Mouse (Mus musculus) neural tube, embryonic 14.5 days (tissue): ENCODE results near the gene Fam149a. TPM values are rescaled to one million over a fixed set of nuclear protein-coding genes. Genes with fewer than 3 reads are reported as not detected.
A peak's percentile ranks its signal among the peaks of the same experiment; 100 is the strongest.

Experiments
- ATAC-seq: fragments of 200-750 bp; cut with Nextera tagmentation; 2 replicates; pipeline ENCODE4 v1.8.0; 2017; ENCODE audit warnings: low read depth, mild to moderate bottlenecking, moderate TSS enrichment, moderate library complexity
- H3K27ac ChIP-seq: fragments of 300-500 bp; sonication (generic); 2 replicates; pipeline ENCODE4 v1.5.1; 2014; ENCODE audit warnings: low read depth, mild to moderate bottlenecking, control low read depth, low read length, moderate library complexity, mixed read lengths
- H3K27me3 ChIP-seq: fragments of 300-500 bp; sonication (generic); 2 replicates; pipeline ENCODE4 v1.6.1; 2014; ENCODE audit warnings: low read length; ENCODE audit not compliant: control insufficient read depth, insufficient read depth
- H3K36me3 ChIP-seq: fragments of 300-500 bp; sonication (generic); 2 replicates; pipeline ENCODE4 v1.6.1; 2014; ENCODE audit warnings: low read length, mixed read lengths; ENCODE audit not compliant: control insufficient read depth, insufficient read depth
- H3K4me1 ChIP-seq: fragments of 300-500 bp; sonication (generic); 2 replicates; pipeline ENCODE4 v1.6.1; 2014; ENCODE audit warnings: low read length; ENCODE audit not compliant: control insufficient read depth, insufficient read depth
- H3K4me2 ChIP-seq: fragments of 300-500 bp; sonication (generic); 2 replicates; pipeline ENCODE4 v1.6.1; 2014; ENCODE audit warnings: mild to moderate bottlenecking, low read depth, low read length, control low read depth
- H3K4me3 ChIP-seq: fragments of 300-500 bp; sonication (generic); 2 replicates; pipeline ENCODE4 v1.5.1; 2014; ENCODE audit warnings: low read depth, low read length, control low read depth, mixed read lengths
- H3K9ac ChIP-seq: fragments of 300-500 bp; sonication (generic); replicated peaks from 2 replicates; pipeline ENCODE4 v1.6.1; 2014; ENCODE audit warnings: low read depth, mild to moderate bottlenecking, control low read depth, low read length, mixed read lengths
- H3K9me3 ChIP-seq: fragments of 300-500 bp; sonication (generic); 2 replicates; pipeline ENCODE4 v1.6.1; 2016; ENCODE audit warnings: low read length; ENCODE audit not compliant: control insufficient read depth
- WGBS: fragments of 180-500 bp; shearing (Covaris S2); extraction: QIAGEN DNeasy Blood & Tissue Kit; methylation state at CpG from one replicate; pipeline ENCODE4 v1.1.7; 2014; 5-methylcytosine and 5-hydroxymethylcytosine counted together
- polyA plus RNA-seq: library from polyadenylated mRNA; unstranded; fragments of >200 nt; fragmentation: Nextera tagmentation; extraction: Ambion mirVana; gene quantifications from 2 replicates; pipeline ENCODE4 v1.2.1, GENCODE M21; 2014

Fam149a gene
- polyA plus RNA-seq, 1 experiment from 2014 or later = 11.1 TPM

DNA sequence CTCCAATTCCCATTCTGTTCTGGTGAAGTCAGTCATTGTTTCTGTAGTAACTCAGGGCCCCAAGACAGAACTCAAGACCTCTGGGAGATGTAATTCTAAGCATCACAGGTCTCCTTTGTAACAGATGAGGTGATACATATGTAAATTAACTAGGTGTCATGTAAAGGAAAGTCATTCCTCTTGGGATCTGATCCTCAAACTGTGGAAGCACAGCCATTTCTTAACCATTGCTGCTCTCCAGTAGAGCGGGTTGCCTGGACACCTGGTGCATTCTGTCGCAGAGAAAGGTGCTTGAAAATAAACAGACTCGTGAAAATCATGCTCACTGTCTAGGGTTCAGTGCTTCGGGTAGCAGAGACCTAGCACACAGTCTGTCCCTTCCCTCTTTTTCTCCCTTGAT, 1.5 kb downstream of the Fam149a start:
- H3K27ac ChIP-seq = no peak overlapping the region
- peaks cover 3% of the 10 kb centered on the region; the same call in 1 of the 2 replicates for H3K27me3 ChIP-seq
- no peak for ATAC-seq
- peak overlapping the region; percentile 82; the same call in 1 of the 2 replicates for H3K4me2 ChIP-seq
- no peaks in the 10 kb centered on the region for H3K9me3 ChIP-seq
- H3K4me1 ChIP-seq = peaks cover 9% of the 10 kb centered on the region; the same call in 1 of the 2 replicates
- H3K9ac ChIP-seq = no peak overlapping the region
- H3K36me3 ChIP-seq = no peaks in the 10 kb centered on the region
- no peak overlapping the region for H3K4me3 ChIP-seq
- 15% methylated on average over 4 of the region's 4 CpGs for WGBS

DNA sequence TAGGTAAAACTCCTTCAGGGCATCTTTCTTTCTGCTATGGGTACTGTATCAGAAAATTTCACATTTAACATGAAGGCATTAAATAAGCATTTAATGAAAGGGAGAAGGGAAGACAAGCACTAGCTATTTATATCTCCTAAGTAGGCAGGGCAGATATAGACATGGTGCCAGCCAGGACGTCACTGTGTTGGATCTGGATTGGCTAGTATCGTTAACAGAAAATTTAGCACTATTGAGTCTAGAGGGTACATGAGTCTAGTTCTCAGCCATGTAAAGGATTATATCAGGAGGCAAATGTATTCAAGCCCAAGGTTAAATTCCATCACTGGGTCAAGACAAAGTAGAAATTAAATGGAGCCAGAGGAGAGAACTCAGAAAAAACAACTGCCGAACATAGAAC, 8.0 kb downstream of the Fam149a start:
- Histone ChIP-seq H3K27ac (no peak overlapping the region), H3K9ac (no peak overlapping the region), H3K4me1 (no peaks in the 10 kb centered on the region), H3K36me3 (no peaks in the 10 kb centered on the region), H3K4me2 (no peak overlapping the region), H3K4me3 (no peak overlapping the region), H3K9me3 (no peaks in the 10 kb centered on the region), H3K27me3 (no peaks in the 10 kb centered on the region)
- 85% methylated on average over 3 of the region's 3 CpGs for WGBS
- ATAC-seq = no peak

DNA sequence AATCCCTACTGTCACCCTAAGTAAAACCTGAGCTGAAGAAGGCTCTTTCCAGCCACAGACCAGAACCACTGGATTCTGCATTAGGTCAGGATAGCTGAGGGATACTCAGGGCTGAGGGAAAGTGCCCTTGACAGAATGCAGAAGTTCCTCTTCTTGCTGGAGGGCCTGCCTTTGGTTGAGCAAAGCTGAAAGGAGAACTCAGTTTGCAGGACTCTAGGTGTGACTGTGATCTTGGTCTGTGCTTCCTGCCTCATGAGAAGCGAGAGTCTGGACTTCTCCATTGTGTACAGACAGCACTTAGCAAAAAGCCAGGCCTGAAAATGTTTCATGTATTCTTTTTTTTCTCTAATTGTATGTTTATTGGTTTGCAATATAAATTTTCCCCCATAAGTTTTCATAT, 14.9 kb downstream of the Fam149a start:
- no peak for ATAC-seq
- 91% methylated on average over 1 of the region's 1 CpGs for WGBS

DNA sequence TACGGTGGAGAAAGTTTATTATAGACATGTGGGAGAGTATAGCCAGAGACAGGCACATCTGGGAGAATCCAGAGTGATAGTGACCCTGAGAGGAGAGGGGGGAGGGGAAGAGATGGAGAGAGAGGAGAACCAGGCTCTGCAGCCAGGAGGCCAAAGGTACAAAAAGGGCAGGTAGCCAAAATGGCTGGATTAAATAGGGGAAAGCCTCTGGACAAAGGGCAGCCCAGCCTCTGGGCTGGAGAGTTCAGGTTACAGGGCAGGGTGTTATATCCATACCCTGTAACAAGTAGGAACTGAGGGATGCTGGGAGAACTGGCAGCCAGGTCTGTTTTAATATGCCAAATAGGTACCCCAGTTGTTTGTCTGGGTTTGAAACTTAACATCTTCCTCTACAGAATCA, 18.9 kb downstream of the Fam149a start:
- Histone ChIP-seq H3K4me2 (no peak overlapping the region), H3K4me1 (no peaks in the 10 kb centered on the region), H3K27me3 (no peaks in the 10 kb centered on the region), H3K9me3 (no peaks in the 10 kb centered on the region), H3K9ac (no peak overlapping the region), H3K27ac (no peak overlapping the region), H3K36me3 (no peaks in the 10 kb centered on the region), H3K4me3 (no peak overlapping the region)
- ATAC-seq = no peak
- 75% methylated on average over 1 of the region's 1 CpGs for WGBS

More for the DNA sequence above, 14.9 kb downstream of the Fam149a start:
- Histone ChIP-seq H3K4me2 (no peak overlapping the region), H3K4me3 (no peak overlapping the region), H3K9me3 (no peaks in the 10 kb centered on the region), H3K27me3 (no peaks in the 10 kb centered on the region), H3K27ac (no peak overlapping the region), H3K4me1 (no peaks in the 10 kb centered on the region), H3K9ac (no peak overlapping the region), H3K36me3 (no peaks in the 10 kb centered on the region)

DNA sequence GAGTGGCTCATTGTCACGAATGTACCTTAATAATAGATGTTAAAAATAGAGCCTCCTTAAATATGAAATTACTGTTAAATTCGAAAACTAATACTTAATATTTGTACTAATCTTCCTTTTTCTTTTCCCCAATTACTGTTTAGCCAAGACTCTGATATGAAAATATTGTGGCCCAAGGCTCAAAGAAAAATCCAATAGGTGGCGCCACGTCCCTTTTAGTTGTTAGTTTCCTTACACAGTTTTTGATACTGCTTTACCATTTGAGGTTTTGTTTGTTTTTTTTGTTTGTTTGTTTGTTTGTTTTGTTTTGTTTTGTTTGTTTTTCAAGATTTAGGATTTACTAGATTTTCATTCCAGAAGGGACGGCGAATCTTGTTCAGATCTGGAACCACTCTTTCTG, 19.8 kb downstream of the Fam149a start:
- Histone ChIP-seq H3K36me3 (no peaks in the 10 kb centered on the region), H3K9ac (no peak overlapping the region), H3K9me3 (no peaks in the 10 kb centered on the region), H3K27me3 (no peaks in the 10 kb centered on the region), H3K27ac (no peak overlapping the region), H3K4me3 (no peak overlapping the region), H3K4me2 (no peak overlapping the region), H3K4me1 (no peaks in the 10 kb centered on the region)
- ATAC-seq = no peak
- WGBS = 69% methylated on average over 6 of the region's 6 CpGs

DNA sequence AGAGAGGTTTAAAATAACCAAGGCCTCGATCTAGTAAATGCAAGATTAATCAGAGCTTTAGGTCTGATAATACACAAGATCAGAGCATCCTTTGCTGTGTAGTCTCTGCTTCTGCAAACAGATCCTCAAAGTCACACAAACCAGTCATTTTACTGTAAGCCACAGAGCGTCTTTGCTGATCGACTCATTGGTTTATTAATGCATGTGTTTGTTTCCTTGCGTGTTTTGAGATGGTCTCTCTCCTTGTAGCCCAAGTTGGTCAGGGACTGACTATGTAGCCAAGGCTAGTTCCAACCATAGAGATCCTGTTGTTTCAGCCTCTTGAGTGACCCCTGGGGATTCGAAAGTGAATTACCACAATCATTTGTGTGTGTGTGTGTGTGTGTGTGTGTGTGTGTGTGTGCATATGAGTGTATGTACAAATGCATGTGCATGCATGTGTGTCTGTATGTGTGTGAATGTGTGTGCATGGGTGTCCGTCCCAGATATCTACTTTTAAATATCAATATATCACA, 22.9 kb downstream of the Fam149a start:
- WGBS = 81% methylated on average over 6 of the region's 6 CpGs
- Histone ChIP-seq H3K4me1 (no peaks in the 10 kb centered on the region), H3K27me3 (no peaks in the 10 kb centered on the region), H3K4me3 (no peak overlapping the region), H3K36me3 (no peaks in the 10 kb centered on the region), H3K9ac (no peak overlapping the region), H3K4me2 (peak overlapping the region; percentile 91; the same call in 1 of the 2 replicates), H3K27ac (no peak overlapping the region), H3K9me3 (no peaks in the 10 kb centered on the region)
- ATAC-seq = no peak

DNA sequence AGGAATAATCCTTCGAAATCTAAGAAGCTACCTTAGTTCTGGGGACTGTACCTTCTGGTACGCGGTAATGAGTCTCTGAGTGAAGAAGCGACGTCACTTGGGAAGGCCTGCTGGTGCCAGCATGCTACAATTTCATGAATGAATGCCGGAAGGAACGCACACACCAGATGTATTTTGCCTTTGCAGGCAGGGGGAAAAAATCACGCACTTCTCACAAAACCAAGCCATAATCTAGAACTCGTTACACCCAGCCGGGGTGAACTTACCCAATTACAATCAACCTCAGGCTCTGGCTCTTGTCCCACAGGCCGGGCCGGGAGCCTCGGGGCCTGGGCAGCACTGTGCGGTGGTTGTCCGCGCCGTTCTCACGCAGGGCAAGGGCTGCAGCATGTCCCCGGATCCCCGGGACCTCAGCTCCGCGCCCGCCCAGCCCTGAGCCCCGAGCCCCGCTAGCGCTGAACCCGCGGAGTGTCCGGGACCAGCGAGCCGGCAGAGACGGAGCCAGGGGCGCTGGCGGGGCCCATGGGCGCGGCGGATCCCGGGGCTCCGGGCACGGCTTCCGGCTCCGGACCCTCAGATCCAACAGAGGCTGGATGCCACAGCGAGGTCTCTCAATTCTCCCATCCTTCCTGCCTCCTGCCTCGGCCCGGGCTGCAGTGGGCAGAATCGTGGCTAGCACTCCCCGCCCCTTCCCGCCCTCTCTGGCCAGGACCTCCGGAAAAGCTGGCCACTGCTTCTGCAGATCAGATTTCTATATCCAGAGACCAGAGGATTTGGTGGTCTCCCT, 23.8 kb downstream of the Fam149a start:
- ATAC-seq = peak; percentile 85
- no peaks in the 10 kb centered on the region for H3K27me3 ChIP-seq
- peak overlapping the region; percentile 75 for H3K9ac ChIP-seq
- no peaks in the 10 kb centered on the region for H3K9me3 ChIP-seq
- H3K4me2 ChIP-seq = peak overlapping the region; percentile 91
- no peaks in the 10 kb centered on the region for H3K36me3 ChIP-seq
- peak overlapping the region; percentile 55 for H3K4me3 ChIP-seq
- peak overlapping the region; percentile 28; the same call in 1 of the 2 replicates for H3K27ac ChIP-seq
- 3% methylated on average over 47 of the region's 49 CpGs for WGBS
- H3K4me1 ChIP-seq = no peaks in the 10 kb centered on the region

DNA sequence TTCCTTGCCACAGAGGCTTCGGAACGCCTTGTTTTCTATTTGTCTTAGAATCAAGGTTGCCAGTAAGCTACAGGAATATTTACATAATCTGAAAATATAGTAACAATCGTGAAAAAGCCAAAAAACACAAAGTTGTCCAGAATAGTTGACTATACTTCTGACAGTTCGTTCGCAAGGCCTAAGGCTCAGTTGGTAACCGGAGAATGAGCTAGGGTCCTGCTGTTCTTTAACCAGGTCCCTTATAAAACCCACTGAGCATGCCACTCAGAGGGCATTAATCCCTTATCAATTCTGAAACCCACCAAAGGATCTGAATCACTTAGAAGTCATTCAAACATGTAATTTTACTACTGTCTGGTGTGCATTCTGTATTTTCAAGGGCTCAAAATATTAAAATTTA, 26.3 kb downstream of the Fam149a start:
- Histone ChIP-seq H3K9ac (no peak overlapping the region), H3K27ac (no peak overlapping the region), H3K4me2 (no peak overlapping the region), H3K4me1 (no peaks in the 10 kb centered on the region), H3K27me3 (no peaks in the 10 kb centered on the region), H3K4me3 (no peak overlapping the region), H3K9me3 (no peaks in the 10 kb centered on the region), H3K36me3 (no peaks in the 10 kb centered on the region)
- WGBS = 85% methylated on average over 6 of the region's 6 CpGs
- no peak for ATAC-seq

DNA sequence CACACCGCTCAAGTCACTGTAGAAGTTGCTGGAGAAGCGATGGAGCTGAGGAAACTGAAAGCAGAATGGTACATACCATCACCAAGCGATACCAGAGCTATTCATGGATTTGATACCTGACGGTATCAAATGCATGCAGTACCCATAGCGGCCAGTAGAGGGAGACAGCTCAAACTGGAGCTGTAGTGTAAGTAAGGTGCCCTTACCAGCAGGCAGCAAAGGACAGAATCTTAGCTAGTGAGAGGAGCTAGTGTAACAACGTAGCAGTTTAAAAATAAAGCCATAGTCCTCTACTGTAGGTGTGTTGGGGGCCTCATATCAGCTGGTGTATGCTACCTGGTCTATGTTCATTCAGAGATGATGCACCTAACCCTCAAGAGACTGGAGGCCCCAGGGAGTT, 37.1 kb downstream of the Fam149a start:
- 22% methylated on average over 6 of the region's 6 CpGs for WGBS
- Histone ChIP-seq H3K4me2 (no peak overlapping the region), H3K9ac (no peak overlapping the region), H3K4me3 (no peak overlapping the region), H3K27ac (no peak overlapping the region), H3K4me1 (no peaks in the 10 kb centered on the region), H3K9me3 (no peaks in the 10 kb centered on the region), H3K27me3 (no peaks in the 10 kb centered on the region), H3K36me3 (no peaks in the 10 kb centered on the region)
- peak; percentile 63; the same call in 1 of the 2 replicates for ATAC-seq
